Mouse (Mus musculus): ENCODE data around the gene Ap1s2. TPM values are rescaled to one million over a fixed set of nuclear protein-coding genes. Genes with fewer than 3 reads are reported as not detected.

Gene Ap1s2
- polyA plus RNA-seq, 1 experiment from 2014 or later, result 23.5 TPM

Other genes starting within 250 kb of the Ap1s2 start
- not detected in 2 replicates for gene Rnf138rt1, start 147.7 kb upstream of the Ap1s2 start, polyA plus RNA-seq (2014; fragmentation: Nextera tagmentation; extraction: Ambion mirVana)
- 75.5 and 76.6 TPM in 2 replicates for gene Zrsr2, start 49.6 kb downstream of the Ap1s2 start, polyA plus RNA-seq (2014; fragmentation: Nextera tagmentation; extraction: Ambion mirVana)
- 0.72 and 1.0 TPM in 2 replicates for gene Car5b, start 119.0 kb downstream of the Ap1s2 start, polyA plus RNA-seq (2014; fragmentation: Nextera tagmentation; extraction: Ambion mirVana)
- 43.4 and 46.8 TPM in 2 replicates for gene Siah1b, start 167.5 kb downstream of the Ap1s2 start, polyA plus RNA-seq (2014; fragmentation: Nextera tagmentation; extraction: Ambion mirVana)
- not detected in 2 replicates for gene Cltrn, start 179.8 kb downstream of the Ap1s2 start, polyA plus RNA-seq (2014; fragmentation: Nextera tagmentation; extraction: Ambion mirVana)
- 0.05 TPM in 1 of 2 replicates, not detected in the other for gene Ace2, start 230.3 kb downstream of the Ap1s2 start, polyA plus RNA-seq (2014; fragmentation: Nextera tagmentation; extraction: Ambion mirVana)

All from limb, embryonic 11.5 days (tissue).